Mouse (Mus musculus): ENCODE measurements around the gene 4932438H23Rik. TPM values are rescaled to one million over a fixed set of nuclear protein-coding genes. Genes with fewer than 3 reads are reported as not detected.

The 4932438H23Rik gene
- polyA plus RNA-seq, 1 experiment = 1.6 TPM

DNA sequence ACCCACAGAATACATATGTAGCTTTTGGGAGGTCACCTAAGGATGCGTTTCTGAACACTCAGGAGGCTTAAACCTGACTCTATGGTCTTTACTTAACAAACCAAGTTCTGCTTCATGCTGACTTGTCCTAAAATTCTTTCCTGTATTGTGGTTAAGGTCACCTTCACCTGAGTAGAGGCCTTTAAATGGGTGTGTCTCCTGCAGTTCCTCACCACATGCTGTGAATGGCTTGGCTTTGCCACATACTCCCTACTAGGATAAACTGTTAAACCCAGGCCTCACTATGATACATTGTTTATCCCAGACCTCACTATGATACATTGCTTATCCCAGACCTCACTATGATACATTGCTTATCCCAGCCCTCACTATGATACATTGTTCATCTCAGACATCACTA lies 22.7 kb downstream of the 4932438H23Rik start:
- TF ChIP-seq CTCF (IDR thresholded peaks at IDR 0.05; ENCODE audit: extremely low read depth, insufficient read length, insufficient replicate concordance, low read depth, low read length) = no peak
- no peak for TF ChIP-seq POLR2A (IDR thresholded peaks at IDR 0.05; ENCODE audit: low read depth, low read length)
- Histone ChIP-seq H3K4me3 (ENCODE audit: low read depth, low read length) (no peak overlapping the region), H3K36me3 (ENCODE audit: control insufficient read depth, insufficient read depth, low read length) (no peaks in the 10 kb centered on the region), H3K4me1 (ENCODE audit: control insufficient read depth, insufficient read depth, insufficient read length, low read length) (no peaks in the 10 kb centered on the region), H3K27me3 (ENCODE audit: control insufficient read depth, insufficient read depth, low read length) (no peaks in the 10 kb centered on the region), H3K27ac (ENCODE audit: insufficient read depth, low read depth, low read length) (no peak overlapping the region)
- 92% methylated on average over 1 of the region's 1 CpGs for WGBS

DNA sequence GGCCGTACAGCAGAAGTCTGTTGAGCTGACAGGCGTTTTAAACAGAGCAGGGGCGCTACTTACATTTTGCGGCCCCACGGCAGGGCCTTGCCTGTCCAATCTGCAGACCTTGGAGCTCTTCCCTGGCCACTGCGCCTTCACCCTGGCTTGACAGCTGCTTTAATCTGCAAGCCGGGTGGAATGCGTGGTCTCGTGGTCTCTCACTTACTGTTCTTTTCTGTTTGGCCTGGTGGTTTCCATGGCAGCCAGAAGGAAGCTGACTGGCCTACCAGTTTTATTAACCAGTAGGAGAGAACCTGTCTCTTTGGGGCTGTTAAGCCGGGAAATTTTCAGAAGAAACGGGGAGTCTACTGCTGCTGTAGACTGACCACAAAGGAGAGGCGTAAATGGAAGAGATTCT lies 26.0 kb downstream of the 4932438H23Rik start:
- 67% methylated on average over 12 of the region's 12 CpGs for WGBS

DNA sequence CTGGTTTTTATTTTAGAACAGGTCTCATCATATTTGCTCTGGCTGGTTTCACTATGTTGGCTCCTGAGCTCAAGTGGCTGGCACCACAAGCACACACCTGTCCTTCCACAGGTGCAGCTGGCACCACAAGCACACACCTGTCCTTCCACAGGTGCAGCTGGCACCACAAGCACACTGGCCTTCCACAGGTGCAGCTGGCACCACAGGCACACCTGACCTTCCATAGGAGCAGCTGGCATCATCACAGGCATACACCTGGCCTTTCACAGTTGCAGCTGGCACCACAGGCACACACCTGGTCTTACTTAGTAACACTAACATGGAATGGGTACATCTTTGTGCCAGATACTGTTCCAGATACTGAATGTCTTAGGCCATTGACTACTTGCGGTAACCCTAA lies 27.8 kb downstream of the 4932438H23Rik start:
- H3K4me1 ChIP-seq (ENCODE audit: control insufficient read depth, insufficient read depth, insufficient read length, low read length) = no peaks in the 10 kb centered on the region
- no peak overlapping the region for H3K4me3 ChIP-seq (ENCODE audit: low read depth, low read length)
- H3K27ac ChIP-seq (ENCODE audit: insufficient read depth, low read depth, low read length) = no peak overlapping the region
- no peaks in the 10 kb centered on the region for H3K36me3 ChIP-seq (ENCODE audit: control insufficient read depth, insufficient read depth, low read length)
- TF ChIP-seq POLR2A (IDR thresholded peaks at IDR 0.05; ENCODE audit: low read depth, low read length) (no peak), CTCF (IDR thresholded peaks at IDR 0.05; ENCODE audit: extremely low read depth, insufficient read length, insufficient replicate concordance, low read depth, low read length) (no peak)
- H3K27me3 ChIP-seq (ENCODE audit: control insufficient read depth, insufficient read depth, low read length) = no peaks in the 10 kb centered on the region
- WGBS = 100% methylated on average over 1 of the region's 1 CpGs

More for the DNA sequence above, 26.0 kb downstream of the 4932438H23Rik start:
- no peak overlapping the region for H3K4me3 ChIP-seq (ENCODE audit: low read depth, low read length)
- H3K27me3 ChIP-seq (ENCODE audit: control insufficient read depth, insufficient read depth, low read length) = no peaks in the 10 kb centered on the region
- H3K27ac ChIP-seq (ENCODE audit: insufficient read depth, low read depth, low read length) = no peak overlapping the region
- no peaks in the 10 kb centered on the region for H3K36me3 ChIP-seq (ENCODE audit: control insufficient read depth, insufficient read depth, low read length)
- TF ChIP-seq CTCF (IDR thresholded peaks at IDR 0.05; ENCODE audit: extremely low read depth, insufficient read length, insufficient replicate concordance, low read depth, low read length) (no peak), POLR2A (IDR thresholded peaks at IDR 0.05; ENCODE audit: low read depth, low read length) (no peak)
- no peaks in the 10 kb centered on the region for H3K4me1 ChIP-seq (ENCODE audit: control insufficient read depth, insufficient read depth, insufficient read length, low read length)

DNA sequence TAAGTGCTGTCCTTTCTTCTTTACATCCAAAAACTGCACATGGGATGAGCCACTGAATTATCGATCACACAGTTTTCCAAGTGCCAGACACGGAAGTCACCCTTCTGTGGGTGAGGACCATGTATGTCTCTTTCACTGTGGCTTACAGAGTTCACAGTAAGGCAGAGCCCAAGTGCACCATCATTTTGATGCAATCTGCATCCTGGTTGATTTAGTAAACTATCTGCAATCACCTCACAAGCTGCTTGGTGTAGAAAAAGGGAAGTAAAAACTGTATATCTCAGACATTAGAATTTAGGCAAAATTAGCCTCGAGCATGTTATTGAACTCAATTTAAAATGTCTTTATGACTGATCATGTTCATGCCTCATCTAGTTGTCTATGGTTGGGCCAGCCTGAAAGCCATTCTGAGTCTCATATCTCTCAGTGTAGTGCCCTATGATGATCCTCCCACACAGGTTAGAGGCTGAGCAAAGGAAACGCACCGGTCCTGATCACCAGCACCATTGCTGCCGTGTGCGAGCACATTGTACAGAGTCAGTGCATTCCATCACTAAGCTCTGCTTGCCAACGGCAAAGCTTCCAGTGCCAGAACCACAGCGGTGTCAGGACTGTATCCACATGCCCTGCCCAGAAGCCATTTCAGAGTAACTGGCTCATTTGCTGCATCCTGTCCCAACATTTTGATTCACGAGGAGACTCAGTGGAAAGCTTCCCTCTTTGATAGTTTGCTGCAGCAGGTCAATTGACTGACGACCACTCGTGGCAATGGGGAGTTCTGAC lies 30.1 kb downstream of the 4932438H23Rik start:
- Histone ChIP-seq H3K27me3 (ENCODE audit: control insufficient read depth, insufficient read depth, low read length) (no peaks in the 10 kb centered on the region), H3K27ac (ENCODE audit: insufficient read depth, low read depth, low read length) (no peak overlapping the region), H3K4me3 (ENCODE audit: low read depth, low read length) (no peak overlapping the region), H3K36me3 (ENCODE audit: control insufficient read depth, insufficient read depth, low read length) (no peaks in the 10 kb centered on the region), H3K4me1 (ENCODE audit: control insufficient read depth, insufficient read depth, insufficient read length, low read length) (peaks cover 6% of the 10 kb centered on the region)
- no peak for TF ChIP-seq POLR2A (IDR thresholded peaks at IDR 0.05; ENCODE audit: low read depth, low read length)
- no peak for TF ChIP-seq CTCF (IDR thresholded peaks at IDR 0.05; ENCODE audit: extremely low read depth, insufficient read length, insufficient replicate concordance, low read depth, low read length)
- WGBS = 81% methylated on average over 12 of the region's 12 CpGs

DNA sequence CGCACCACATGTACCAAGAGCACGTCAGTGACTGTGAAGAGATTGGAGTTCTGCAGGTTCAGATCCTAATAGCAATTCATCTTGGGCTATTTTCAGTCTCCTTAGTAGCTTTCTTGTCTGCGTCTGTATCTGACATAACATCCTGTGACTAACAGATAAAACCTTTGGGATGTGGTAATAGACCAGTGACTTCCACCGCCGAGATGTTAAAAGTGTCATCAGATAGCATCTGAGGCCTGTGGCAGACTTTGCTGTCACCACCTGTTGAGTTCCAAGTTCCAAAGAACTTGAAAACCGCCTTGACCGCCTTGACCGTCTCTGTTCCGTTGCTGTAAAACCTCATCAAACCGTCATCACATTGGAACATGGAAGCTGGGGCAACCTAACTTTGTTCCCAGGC lies 31.1 kb downstream of the 4932438H23Rik start:
- TF ChIP-seq POLR2A (IDR thresholded peaks at IDR 0.05; ENCODE audit: low read depth, low read length) (no peak), CTCF (IDR thresholded peaks at IDR 0.05; ENCODE audit: extremely low read depth, insufficient read length, insufficient replicate concordance, low read depth, low read length) (no peak)
- H3K4me3 ChIP-seq (ENCODE audit: low read depth, low read length) = no peak overlapping the region
- 89% methylated on average over 10 of the region's 10 CpGs for WGBS
- peaks cover 6% of the 10 kb centered on the region for H3K4me1 ChIP-seq (ENCODE audit: control insufficient read depth, insufficient read depth, insufficient read length, low read length)
- no peaks in the 10 kb centered on the region for H3K27me3 ChIP-seq (ENCODE audit: control insufficient read depth, insufficient read depth, low read length)
- H3K36me3 ChIP-seq (ENCODE audit: control insufficient read depth, insufficient read depth, low read length) = no peaks in the 10 kb centered on the region
- no peak overlapping the region for H3K27ac ChIP-seq (ENCODE audit: insufficient read depth, low read depth, low read length)

DNA sequence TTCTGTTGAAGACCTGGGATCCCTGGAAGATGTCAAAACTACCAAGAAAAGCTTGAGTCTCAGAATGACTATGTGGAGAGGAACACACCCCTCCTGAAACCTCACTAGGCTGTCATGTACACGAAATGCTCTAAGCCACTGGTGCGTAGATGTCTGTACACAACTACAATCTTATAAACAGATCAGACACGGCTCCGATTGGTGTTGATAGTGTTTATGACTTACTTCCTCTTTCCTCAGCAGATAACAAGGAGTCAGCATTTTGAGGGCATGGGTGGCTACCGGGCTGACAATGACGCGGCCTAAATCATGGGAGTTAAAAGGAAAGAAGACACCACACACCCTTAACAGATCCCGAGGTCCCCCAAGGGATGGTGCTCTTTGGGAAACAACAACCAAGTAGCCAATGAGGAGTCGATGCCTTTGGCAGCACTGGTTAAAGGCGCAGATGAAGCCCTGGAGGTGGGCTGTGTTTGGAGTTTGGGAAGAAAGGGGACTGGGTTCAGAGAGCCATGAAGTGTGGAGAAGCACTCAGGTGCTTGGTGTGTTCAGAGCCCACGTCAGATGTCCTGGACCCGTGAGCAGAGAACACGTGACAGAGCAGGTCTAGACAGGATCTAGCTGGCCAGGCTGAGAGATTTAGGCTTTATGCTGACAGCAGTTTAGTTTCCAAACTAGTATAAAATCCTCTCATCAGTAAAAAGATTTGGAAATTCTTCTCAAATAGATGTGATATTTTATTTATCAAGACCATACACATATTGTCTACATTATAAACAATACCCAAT lies 33.2 kb downstream of the 4932438H23Rik start:
- TF ChIP-seq CTCF (IDR thresholded peaks at IDR 0.05; ENCODE audit: extremely low read depth, insufficient read length, insufficient replicate concordance, low read depth, low read length) (no peak), POLR2A (IDR thresholded peaks at IDR 0.05; ENCODE audit: low read depth, low read length) (no peak)
- Histone ChIP-seq H3K4me3 (ENCODE audit: low read depth, low read length) (no peak overlapping the region), H3K27ac (ENCODE audit: insufficient read depth, low read depth, low read length) (no peak overlapping the region), H3K4me1 (ENCODE audit: control insufficient read depth, insufficient read depth, insufficient read length, low read length) (peaks cover 15% of the 10 kb centered on the region), H3K36me3 (ENCODE audit: control insufficient read depth, insufficient read depth, low read length) (no peaks in the 10 kb centered on the region), H3K27me3 (ENCODE audit: control insufficient read depth, insufficient read depth, low read length) (no peaks in the 10 kb centered on the region)
- WGBS = 45% methylated on average over 13 of the region's 13 CpGs

DNA sequence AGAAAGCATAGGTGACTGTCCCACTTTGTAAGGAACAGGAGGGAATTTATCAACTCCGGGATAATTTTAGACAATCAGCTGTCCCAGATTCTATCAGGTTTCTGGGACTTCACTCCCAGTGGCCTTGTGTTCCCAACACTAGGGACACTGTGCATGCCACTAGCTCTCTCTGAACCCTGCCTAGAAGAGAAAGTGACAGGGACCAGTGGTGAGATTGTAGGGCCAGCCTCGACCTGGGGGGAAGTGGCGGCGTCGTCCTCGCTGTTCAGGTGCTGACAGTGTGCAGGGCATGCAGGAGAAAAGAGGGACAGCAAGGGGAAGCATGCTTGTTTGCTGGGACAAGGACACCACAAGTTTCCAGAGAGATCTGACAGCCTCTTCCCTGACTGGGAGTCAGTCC lies 37.2 kb downstream of the 4932438H23Rik start:
- Histone ChIP-seq H3K27me3 (ENCODE audit: control insufficient read depth, insufficient read depth, low read length) (no peaks in the 10 kb centered on the region), H3K27ac (ENCODE audit: insufficient read depth, low read depth, low read length) (no peak overlapping the region), H3K4me1 (ENCODE audit: control insufficient read depth, insufficient read depth, insufficient read length, low read length) (peaks cover 24% of the 10 kb centered on the region), H3K4me3 (ENCODE audit: low read depth, low read length) (no peak overlapping the region), H3K36me3 (ENCODE audit: control insufficient read depth, insufficient read depth, low read length) (no peaks in the 10 kb centered on the region)
- TF ChIP-seq CTCF (IDR thresholded peaks at IDR 0.05; ENCODE audit: extremely low read depth, insufficient read length, insufficient replicate concordance, low read depth, low read length) (no peak), POLR2A (IDR thresholded peaks at IDR 0.05; ENCODE audit: low read depth, low read length) (no peak)
- WGBS = 74% methylated on average over 6 of the region's 6 CpGs
